Mouse (Mus musculus): ENCODE results near the gene Rpp25. TPM values are rescaled to one million over a fixed set of nuclear protein-coding genes. Genes with fewer than 3 reads are reported as not detected.

Gene Rpp25
- total RNA-seq (2021), result not detected
- long read RNA-seq, experiment 1, result 0 reads
- long read RNA-seq, experiment 2, result 0 reads

DNA sequence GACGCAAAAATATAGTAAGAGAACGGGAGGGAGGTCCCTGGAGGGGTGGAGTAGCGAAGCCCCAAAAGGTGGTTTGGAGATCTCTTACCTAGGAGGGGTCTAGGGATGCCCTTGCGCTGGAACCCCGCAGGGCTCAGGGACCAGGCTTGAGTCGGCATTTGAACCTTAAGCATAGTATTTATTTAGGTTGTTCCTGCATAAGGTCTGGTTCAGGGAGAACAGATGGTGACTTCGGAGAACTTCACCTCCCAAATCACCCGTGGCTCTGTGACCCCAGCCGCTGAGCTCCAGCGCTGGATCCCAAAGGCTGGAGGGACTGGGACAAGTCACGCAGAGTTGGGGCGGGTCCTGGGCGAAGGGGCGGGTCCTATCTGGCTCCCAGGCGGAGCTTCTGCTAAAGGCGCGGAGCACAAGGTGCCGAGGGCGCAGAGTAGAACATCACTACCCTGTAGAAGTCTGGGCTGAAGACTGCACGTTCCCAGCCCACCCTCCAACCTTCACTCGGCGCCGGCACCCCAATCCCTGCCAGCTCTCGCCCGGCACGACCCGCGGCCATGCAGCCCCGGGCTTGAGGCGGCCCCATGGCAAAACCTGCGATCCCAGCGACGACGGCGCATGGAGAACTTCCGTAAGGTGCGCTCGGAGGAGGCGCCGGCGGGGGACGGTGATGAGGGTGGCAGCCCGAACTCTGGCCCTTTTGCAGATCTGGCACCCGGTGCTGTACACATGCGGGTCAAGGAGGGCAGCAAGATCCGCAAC lies at the start of gene Rpp25:
Gene Rpp25, plus strand, starts transcription at position 405 of the 759 bp plus-strand sequence.
- no peak for DNase-seq
- intact Hi-C loops (cut with DNase I), result no loop called here

DNA sequence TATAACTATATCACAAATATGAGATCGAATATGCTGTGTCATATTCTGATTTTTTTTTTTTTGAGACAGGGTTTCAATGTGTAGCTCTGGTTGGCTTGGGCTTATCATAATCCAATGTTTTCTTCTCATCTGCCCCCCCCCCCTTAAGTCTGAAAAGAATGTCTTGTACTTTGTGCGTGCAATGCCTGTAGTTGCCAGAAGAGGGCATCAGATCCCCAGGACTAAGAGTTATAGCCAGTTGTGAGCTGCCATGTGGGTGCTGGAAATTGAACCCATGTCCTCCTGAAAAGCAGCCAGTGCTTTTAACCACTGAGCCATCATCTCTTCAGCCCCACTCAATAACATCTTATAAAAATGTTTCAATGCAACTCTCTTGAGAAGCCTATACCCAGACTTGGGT lies 44.1 kb upstream of the Rpp25 start:
- intact Hi-C loops (cut with DNase I), result no loop called here
- DNase-seq, result no peak

DNA sequence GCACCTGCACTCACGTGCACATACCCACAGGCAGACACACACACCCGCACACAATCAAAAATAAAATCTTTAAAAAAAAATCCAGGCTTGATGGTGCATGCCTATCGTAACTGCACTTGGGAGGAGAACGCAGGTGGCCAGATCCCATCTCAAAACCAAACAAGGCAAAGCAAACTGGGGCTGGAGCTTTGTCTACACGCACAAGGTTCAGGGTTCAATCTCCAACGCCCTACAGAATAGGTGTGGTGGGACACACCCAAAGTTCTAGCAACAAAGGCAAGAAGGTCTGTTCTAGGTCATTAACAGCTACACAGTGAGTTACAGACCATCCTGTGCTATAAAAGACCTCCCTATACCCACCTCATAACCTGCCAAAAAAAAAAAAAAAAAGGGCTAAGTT lies 41.0 kb upstream of the Rpp25 start:
- intact Hi-C loops (cut with DNase I), result no loop called here
- no peak for DNase-seq

DNA sequence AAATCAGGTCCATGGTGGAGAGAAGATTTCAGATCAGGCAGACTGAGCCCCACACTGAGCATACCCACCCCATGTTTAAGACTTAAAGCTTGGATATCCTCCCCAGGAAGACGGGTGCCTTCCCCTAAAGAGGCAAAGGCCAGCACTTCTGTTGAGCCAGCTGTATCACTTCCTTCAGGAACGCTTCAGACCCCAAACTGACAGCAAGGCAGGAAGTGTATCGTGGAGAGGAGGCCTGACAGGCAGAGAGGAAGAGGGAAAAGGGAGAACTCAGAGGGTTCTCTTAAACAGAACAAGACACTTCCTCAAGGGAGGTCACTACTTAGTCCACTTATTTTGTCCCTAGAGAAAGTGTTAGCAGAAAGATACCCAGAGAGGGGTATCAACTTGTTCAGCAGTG lies 37.7 kb upstream of the Rpp25 start:
- no peak for DNase-seq
- intact Hi-C loops (cut with DNase I), result no loop called here

DNA sequence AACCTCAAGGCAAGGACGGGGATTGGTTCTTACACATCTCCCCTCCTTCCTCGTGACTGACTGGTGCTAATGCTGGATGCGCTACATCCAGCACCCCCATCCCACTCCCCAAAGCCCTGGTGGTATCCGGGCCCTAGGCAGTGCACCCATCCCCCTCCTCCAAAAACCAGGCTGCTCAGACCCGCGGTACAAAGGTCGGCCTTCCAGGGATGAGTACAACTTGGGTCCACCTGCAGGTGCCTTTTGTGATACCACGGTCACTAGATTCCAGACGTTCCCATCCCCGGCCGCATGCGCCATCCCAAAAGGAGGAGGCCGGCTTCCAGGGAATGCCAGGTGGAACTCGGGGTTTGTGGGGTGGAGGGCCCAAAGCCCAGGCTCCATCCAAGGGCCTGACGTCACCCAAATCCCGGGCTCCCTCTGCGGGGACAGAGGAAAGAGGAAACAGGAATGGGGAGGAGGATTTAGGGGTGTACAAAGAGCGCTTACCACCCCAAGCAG lies 36.5 kb upstream of the Rpp25 start:
- intact Hi-C loops (cut with DNase I), result no loop called here
- no peak for DNase-seq

DNA sequence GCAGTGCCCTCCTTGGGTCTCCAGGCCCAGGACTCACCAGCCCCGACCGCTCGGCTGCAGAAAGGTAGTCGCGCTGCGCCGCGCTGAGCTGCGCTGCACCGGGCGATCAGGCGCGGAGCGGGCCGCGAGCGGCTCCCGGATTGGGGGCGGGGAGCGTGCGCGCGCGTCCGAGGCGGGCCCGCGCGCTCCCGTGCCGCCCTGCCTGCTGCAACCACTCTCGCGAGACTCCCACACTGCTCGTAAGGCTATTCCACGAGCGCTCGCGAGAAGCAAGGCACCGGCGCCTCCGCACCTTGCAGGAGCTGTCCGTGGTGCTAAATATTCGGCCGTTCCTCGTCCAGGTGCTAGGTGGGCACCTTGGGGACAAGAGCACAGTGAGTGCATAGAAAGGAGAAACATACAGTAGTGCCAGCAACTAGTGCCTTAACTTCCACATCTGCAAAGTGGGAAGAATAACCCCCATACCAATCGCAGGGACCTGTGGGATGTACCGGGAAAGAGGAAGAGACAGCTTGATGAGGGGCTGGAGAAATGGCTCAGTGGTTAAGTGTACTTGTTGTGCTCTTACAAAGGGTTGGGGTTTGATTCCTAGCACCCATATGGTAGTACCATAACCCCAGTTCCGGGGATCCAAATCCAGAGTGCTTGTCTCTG lies 35.8 kb upstream of the Rpp25 start, which contains the start of gene Scamp5:
Gene Scamp5, minus strand, starts transcription at position 165 of the 654 bp plus-strand sequence.
- intact Hi-C loops (cut with DNase I), result no loop called here
- DNase-seq, result peak; percentile 65 to 76

DNA sequence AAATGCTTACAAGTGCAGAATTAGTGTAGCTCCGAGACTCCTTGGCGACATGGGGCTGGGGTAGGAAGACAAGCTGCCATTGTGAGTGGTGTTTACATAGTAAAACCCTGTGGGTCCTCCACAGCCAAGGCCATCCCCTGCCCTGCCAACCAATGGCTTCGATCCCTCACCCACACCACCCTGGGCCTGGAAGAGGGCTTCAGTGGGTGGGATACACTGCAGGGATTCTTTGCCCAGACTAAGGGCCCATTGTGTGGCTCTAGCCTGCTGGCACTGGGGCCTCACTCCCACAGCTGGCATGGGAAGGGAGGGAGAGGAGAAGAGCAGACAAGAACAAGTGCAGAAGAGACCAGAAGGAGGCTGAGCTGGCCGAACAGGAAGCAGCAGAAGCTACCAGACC lies 34.9 kb upstream of the Rpp25 start:
- intact Hi-C loops (cut with DNase I), result no loop called here
- DNase-seq, result no peak

DNA sequence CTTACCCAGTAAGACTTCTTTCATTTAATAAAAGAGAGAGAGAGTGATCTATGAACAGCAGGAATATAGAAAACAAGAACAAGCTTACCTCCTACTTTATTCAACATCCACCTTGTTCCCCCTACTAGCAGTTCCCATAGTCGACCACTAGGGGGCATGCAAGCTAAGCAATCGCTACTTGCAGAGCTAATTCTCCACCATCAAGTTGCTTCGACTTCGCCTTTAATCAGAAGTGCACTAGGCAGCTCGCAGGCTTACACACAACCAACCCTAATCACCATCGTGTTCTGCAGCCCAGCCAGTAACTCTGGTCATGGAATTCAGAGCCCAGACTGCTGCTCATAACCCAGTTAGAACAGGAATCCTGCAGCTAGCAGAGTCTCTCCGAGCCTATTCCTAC lies 18.1 kb upstream of the Rpp25 start:
- intact Hi-C loops (cut with DNase I), result loop anchor here (2.0 to 5.0 kb wide), 2 partner anchors 31 to 172 kb away; no protein-coding TSS in a partner anchor
- DNase-seq, result peak; percentile 52 to 71

DNA sequence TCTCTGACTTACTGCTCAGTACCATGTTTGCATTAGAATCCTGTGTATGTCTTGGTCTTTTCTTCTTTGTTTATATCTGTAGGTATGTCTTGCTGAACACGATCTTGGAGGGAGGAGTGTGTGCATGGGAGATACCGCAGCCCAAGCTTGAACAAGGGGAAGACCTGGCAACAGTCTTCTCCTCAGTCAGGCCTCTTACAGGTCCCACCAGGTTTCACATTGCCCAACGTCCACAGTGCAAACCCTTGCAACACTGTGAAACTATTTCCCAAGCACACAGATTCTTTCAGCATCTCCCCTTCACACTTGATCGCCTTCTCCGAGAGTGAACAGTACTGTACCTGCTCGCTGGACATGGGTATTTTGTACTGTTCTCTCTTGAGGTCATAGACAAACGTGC lies 16.0 kb upstream of the Rpp25 start:
- intact Hi-C loops (cut with DNase I), result loop anchor here (2.0 to 5.0 kb wide), 2 partner anchors 29 to 169 kb away; no protein-coding TSS in a partner anchor
- no peak for DNase-seq

DNA sequence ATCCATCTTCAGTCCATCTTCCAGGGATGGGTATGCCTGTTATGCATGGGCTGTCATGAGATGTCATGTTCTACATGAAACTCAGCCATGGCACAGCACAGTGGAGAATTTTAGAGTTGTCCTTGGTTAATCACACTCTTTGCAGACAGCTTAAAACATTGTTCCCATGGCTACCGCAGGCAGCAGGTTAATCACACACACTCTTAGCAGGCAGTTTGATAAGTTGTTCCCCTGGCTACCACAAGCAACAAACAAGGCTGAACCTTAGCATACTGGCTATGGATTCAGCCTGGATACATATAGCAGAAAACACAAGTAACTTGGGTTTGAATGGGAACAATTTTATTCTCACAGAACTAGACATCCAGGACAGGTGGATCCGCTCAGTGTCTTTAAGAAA lies 10.3 kb upstream of the Rpp25 start:
- intact Hi-C loops (cut with DNase I), result no loop called here
- no peak for DNase-seq

DNA sequence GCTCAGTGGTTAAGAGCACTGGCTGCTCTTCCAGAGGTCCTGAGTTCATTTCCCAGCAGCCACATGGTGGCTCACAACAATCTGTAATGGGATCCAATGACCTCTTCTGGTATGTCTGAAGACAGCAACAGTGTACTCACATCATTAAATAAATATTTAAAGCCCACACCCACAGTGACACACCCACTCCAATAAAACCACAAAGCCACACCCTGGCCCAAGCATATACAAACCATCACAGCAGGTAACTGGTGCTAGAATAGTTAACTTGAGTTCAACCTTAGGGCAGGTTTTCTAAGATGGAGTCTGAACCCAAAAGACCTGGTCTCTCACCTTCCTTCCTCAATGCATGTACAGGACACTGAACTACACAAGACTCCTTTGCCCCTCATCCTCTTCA lies 8.9 kb upstream of the Rpp25 start:
- DNase-seq, result no peak
- intact Hi-C loops (cut with DNase I), result no loop called here

DNA sequence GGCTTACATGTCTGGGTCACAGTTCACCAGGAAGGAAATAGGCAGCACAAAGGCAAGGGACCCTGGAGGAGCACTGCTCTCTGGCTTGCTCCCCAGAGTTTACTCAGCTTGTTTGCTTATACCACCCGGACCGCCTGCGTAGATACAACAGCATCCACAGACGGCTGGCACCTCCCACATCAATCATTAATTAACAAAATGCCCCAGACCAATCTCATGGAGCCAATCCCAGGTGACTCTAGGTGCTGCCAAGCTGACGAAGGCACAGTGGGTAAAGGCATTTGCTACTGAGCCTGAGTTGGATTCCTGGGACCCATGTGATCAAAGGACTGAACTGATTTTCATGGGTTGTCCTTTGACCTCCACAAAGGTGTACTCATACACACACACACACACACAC lies 6.6 kb upstream of the Rpp25 start:
- no peak for DNase-seq
- intact Hi-C loops (cut with DNase I), result no loop called here

DNA sequence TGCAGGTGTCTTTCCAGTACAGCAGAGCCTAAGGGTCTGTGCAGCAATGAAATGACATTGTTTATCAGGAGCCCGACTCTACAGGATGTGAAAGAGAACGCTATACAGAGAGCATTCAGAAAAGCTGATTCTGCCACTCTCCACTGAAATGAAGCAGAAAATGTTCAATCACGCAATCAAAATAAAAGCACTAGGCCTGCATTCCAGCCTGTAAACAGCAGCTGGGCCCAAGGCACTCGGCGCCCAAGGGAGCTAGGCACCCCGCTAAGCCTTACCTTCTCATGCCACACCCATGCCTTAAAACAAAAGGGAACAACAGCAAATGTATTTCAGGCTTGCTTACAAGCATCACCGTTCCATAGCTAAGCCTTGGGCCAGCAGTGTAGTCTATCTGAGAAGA lies 5.3 kb upstream of the Rpp25 start:
- intact Hi-C loops (cut with DNase I), result no loop called here

DNA sequence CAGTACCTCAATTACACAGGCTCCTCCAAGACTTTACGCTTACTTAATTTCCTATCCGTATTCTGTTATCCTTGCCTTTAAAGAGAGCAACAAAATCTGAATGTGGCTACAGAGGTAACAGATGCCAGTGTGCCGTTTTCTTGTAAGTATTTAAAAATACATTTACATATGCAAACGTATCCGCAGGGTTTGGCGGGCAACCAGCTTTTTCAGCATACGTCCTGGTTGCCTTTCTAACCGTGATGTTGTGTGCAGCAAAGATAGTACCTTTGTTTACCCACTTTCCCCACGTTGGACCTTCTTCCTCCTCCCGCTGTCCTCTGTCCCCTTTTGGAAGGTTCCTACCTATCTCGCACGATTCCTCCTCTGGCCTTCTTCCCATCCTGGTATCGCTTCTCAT lies 2.4 kb upstream of the Rpp25 start:
- intact Hi-C loops (cut with DNase I), result no loop called here
- no peak for DNase-seq

More for the DNA sequence above, 5.3 kb upstream of the Rpp25 start:
- no peak for DNase-seq

DNA sequence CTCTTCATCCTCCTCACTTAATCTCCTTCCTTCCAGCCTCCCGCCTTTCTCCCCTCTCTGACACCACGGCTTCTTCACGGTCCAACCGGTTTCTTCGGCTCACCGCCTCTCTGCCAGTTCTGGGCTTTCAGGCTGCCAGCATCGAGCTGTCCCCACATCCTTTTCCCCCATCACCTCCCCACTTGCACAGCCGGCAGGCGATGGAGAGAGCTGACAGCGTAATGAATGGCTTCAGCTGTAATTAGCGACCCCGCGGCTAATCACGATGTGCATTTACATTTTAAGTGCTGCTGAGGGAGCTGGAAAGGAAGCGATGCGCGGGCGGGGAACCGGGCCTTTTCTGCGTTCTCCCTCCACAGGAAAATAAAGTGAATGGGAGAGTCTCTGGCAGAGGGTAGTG lies 2.0 kb upstream of the Rpp25 start:
- intact Hi-C loops (cut with DNase I), result no loop called here
- no peak for DNase-seq

DNA sequence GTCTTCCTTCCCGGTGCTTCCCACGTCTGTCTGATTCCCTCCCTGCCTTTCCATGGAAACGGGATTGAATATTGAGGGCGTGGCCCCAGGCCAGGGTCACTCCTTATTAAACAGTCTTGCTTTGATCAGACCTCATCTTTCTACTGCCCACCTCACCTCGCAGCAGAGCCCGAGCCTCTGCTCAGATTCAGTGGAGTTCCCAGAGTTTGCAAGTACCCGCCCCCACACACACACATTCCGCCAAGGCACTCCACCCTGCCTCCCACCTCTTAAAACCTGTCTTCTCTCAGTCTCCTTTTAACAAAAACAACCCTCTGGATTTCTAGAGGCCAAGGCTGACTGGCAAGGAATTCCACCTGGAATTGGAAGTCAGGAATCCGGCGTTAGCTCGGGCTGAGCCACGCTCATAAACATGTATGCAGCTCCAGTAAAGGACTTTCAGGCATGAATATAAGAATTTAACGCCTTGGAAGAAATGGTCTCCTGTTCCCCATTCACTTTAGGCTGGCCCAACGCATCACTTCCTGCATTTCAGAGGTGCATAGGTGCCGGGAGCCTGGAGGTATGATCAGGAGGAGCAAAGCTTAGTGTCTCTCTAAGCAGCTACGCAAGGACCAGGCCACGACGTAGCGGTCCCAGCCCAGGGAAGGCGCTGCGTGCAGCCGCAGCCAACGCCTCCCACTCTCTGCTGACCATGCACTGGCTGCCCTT lies 760 bp upstream of the Rpp25 start:
- intact Hi-C loops (cut with DNase I), result no loop called here
- DNase-seq, result no peak

DNA sequence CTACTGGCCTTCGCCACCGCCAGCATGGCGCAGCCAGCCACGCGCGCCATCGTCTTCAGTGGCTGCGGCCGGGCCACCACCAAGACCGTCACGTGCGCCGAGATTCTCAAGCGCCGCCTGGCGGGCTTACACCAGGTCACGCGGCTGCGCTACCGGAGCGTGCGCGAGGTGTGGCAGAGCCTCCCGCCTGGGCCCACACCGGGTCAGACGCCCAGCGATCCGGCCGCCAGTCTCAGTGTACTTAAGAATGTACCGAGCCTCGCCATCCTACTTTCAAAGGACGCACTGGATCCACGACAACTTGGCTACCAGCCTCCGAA lies 515 bp downstream of the Rpp25 start:
- intact Hi-C loops (cut with DNase I), result no loop called here
- DNase-seq, result no peak

DNA sequence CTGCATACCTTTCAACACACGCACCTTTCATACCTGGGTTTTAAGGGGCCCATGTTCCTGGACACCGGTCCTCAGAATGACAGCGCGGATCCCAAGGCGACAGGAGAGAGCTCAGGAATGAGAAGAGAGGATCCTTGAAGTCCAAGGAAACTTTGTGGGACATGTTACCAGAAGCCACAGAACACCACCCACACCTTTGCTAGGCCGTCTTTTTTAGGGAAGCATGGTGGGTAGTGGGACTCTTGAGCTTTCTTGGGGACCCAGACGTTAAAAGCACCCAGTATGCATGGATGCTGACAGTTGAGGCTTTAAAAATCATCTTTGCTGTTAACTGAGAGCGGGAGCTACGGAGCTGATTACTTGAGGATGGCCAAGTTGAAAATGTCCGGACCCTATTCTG lies 1.1 kb downstream of the Rpp25 start:
- no peak for DNase-seq
- intact Hi-C loops (cut with DNase I), result no loop called here

DNA sequence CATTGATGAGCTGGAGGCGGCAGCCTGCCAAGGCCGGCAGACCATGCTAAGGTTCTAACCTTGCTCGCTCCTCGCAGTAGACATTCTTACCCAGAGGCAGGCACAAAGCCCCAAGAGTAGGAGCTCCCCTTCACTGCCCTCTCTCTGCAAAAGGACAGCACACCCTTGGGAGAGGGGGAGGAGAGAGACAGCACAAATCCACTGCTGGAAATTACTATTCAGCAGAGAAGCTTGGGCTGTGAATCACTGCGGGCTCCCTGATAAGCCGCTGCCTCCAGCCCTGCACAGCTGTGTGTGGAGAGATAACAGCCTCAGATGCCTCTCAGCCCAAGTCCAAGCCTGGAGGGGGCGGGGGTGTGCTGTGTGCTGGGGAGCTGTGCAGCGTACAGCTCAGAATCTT lies 1.9 kb downstream of the Rpp25 start:
- no peak for DNase-seq

DNA sequence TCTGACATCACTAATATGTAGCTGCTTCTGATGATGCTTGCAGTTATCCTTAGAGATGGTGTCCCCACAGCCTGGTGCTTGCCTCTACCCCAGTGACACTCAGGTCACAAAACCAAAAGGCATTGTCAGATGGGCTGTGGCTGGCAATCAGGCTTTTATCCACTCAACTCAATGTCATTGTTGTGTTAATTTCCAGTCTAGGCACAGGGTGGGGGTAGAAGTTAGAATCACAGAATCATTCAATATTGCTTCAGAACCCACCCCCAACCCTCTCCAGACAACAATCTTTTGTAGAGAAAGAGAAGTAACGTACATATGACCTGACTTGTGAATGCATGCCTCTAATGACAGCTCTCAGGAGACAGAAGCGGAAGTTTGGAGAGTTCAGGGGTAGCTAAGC lies 6.8 kb downstream of the Rpp25 start:
- intact Hi-C loops (cut with DNase I), result no loop called here

More for the DNA sequence above, 1.9 kb downstream of the Rpp25 start:
- intact Hi-C loops (cut with DNase I), result no loop called here

DNA sequence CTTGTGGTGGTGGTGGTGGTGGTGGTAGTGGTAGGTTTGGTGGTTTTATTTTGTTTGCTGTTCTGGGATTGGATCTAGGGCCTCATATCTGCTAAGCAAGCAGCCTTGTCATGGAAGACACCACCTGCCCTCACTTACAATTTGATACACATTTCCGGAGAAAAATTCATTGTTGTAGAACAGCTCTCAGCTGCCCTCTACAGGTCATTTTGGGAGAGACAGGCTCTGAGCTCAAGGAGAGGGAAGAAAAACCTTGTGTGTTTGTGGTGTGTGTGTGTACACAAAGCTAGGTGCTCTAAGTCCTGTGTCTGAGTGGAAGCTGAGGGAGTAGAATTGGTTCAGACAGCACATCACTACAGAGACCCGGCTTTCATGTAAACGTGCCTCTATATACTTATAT lies 13.3 kb downstream of the Rpp25 start:
- intact Hi-C loops (cut with DNase I), result loop anchor here (2.0 kb wide), 1 partner anchor 30 kb away; no protein-coding TSS in a partner anchor
- DNase-seq, result peak in 1 of 2 experiments; percentile 26

More for the DNA sequence above, 6.8 kb downstream of the Rpp25 start:
- no peak for DNase-seq
